Mouse (Mus musculus): ENCODE data around the gene Tbc1d2.
A peak's percentile ranks its signal among the peaks of the same experiment; 100 is the strongest.

Tbc1d2 gene

DNA sequence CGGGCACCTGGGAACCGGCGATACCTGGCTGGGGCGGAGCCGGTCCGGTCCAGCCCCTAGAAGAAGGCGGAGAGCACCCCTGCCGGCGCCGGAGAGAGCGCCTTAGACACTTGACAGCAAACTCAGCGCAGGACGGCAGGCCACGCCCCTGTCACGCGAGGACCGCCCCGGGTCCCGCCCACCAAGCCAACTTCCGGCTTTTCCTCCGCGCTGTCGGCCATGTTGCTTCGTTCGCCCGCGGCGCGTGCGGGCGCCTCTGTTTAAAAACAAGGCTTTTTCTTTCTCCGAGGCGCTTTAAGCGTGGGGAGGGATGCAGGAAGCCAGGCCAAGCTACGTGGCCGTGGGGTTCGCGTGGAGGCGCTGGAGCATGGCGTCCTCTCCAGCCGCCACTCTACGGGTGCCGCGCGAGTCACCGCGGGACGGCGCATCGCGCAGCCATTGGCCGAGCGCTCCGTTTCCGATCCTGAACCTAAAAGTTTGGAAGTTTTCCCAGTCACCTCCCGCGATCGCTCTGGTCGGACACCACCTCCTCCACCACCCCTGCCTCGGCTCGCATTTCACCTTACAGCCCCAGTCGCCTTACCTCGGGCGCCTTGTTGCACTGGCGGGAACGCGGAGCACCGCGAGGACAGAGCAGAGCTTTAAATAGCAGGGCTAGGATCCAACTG is at the start of gene Tbc1d2:
Tbc1d2 (minus strand) TSS at position 124 of the 668 bp plus-strand sequence.
- peak; percentile 94 for DNase-seq

DNA sequence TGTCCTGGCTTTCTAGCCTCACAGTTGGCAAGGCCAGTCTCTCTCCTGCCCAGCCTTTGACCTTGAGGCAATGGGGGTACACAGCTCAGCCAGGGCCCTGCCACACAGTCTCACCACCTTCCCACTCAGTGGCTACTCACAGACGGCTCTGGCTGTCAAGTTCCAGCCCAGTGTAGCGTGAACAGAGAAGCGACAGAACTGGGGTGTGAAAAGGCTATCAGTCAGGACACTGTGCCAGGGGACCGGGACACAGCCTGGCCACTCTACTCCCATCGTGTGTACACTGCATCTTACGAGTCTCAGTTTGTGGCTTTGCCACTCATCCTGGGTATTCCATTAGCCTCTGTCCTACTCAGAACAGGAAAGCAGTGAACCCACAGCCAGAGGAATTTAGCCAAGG is 46.5 kb upstream of the Tbc1d2 start:
- no peak for DNase-seq

DNA sequence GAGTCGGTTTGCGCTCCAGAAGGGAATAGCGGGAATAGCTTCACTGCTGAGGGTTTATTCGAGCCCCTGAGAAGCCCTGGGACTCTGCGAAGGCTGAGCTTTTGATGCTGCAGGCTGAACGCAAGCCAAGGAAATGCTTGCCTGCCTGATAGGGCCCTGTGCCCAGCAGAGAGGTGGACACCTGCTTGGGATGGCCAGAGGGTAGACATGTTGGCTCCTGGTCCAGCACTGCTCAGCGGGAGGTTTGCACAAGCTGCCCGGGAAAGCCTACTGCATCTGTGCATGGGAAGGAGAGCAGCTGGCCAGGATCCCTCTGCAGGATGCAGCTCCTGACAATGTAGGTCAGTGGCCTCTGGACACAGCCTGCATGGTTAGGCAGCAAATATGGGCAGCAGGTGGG is 40.6 kb upstream of the Tbc1d2 start:
- DNase-seq, result no peak

DNA sequence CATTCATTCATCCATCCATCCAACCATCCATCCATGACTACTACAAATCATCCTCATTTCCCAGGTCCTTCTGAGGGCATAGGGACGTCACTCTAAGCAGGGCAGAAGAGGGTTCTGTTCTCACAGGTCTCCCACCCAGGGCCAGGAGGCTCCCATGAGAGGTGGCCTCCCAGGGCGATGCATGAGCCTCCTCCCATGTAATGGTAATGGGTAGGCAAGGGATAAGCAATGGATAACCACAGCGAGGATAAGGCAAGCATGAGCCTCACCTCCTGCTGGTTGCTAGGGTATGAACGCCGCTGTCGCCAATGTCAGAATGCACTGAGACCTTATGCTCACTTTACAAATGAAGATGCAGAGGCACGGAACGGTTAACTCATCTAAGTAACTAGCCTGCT is 40.0 kb upstream of the Tbc1d2 start:
- no peak for DNase-seq

DNA sequence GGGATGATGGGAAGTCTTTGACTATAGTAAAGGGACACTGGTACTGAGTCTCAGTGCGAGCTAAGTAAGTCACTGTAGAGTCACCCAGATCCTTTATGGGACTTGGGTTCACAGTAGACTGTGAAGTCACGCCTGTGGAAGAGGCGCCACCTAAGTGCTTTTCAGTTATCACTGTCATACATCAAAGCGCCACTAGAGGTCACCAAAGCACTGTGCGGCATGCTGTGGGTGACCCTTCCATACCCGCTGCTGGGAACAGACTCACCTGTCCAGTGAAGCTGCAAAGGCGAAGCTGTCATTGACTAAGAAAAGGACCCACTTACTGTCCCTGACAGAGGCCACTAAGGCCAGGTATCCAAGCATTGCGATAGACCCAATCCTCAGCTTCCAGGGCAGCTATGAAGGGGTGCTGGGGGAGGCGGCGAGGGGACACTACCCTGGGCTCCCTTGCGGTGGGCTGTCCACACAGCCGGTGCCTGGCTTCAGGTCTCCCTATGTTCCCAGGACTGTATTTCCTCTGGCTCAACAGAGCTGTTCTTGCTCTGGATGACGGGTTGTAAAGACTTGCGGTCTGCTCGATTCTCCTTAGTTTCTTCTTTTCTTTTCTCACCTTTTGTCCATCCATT is 39.5 kb upstream of the Tbc1d2 start:
- peak; percentile 78 for DNase-seq

DNA sequence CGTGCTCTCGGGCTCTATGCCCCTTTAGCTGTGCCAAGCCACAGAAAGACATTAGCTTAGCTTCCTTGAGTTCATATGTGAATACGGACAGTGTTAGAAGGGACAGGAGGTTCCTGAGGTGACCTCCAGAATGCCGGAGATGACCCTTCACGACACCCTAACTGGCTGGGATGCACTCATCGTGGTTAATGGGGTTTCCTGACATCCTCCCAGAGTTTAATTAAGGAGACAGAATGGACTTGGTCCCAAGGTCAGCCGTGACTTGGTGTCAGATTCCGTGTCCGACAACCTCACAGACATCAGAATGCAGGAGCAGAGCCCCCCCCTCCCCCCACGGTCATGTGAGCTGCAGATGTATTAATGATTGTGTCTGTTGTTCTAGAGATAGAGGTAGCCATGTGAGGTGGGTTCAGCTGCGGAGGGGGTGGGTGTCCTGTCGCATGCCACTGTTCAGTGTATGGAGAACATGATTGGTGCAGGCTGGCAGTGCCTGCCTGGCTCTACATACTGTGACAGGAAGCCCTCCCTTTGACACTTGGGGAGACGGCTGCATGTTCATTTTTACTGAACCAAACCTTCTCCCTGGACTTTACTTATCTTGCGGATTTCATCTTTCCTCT is 38.3 kb upstream of the Tbc1d2 start:
- no peak for DNase-seq

DNA sequence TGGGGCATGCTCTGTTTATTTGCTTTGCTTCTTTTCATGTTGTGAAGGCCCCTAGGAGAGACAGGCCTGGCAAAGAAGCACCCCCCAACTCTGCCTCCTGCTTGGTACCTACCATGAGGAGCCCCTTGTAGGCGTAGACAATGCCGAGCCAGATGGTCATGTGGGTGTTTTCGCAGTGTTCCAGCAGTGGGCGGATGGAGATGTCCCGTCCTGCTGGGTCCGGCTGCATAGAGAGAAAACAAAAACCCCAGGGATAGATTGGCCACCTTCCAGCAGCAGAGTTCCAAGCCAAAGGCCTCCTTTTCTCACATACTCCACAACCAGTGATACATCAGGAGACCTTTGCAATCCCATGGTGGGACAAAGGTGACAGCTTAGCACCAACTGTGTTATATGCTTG is 34.2 kb upstream of the Tbc1d2 start:
- no peak for DNase-seq

DNA sequence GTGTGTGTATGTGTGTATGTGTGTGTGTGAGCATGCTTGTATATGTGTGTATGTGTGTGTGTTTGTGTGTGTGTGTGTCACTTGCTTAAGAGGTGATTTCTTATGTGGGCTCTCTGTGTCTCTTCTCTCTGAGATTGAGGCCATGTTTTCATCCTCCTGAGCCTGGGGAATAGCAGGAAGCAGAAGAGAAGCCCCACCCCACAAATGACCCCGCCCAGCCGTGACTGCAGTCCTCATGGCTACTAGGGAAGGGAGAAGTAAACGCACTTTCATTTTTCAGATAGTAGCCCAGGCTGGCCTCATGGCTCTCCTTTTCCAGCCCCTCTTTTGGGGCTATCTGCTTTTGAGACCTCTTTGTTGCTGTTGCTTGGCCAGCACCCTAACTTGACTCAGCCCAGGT is 26.6 kb upstream of the Tbc1d2 start:
- no peak for DNase-seq

DNA sequence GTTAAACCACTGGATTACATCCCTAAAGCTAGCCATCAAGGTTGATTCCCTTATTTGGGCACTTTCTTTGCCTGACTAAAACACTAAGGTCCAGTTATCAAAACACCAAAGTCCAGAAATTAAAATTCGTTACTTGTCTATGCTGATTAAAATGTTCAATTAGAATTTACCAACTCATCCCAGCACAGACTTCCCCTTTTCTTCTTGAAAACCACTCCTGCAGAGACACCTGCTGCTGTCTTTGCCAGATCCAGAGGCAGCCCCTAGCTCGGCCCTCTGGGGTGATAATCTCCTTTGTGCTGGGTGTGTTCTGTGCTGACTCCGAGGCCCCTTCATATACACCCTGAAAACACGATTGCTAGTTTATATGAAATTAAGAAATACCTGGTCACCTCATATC is 26.0 kb upstream of the Tbc1d2 start:
- no peak for DNase-seq

DNA sequence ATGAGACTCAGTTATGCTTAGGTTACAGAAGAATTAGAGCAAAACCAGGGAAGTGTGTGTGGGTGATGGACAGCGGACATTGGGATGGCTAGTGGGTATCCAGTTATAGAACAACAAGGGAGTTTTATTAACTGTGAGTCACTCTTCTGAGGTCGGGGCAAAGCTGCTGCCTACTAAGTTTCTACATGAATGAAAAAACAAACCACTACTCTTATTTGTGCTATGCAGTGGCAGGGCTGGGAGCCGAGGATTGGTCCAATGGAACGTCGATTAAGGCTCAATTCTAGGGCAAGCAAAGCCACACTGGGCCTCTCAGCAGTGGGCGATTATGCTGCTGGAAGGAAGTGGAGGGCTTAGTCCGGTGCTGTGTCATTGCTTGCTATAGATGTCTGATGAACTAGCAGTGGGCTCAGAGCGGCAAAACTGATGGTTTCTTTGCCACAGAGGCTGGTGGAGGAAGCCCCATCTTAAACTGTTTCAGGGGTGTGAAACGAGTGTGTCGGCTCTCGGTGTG is 25.3 kb upstream of the Tbc1d2 start:
- DNase-seq, result no peak

DNA sequence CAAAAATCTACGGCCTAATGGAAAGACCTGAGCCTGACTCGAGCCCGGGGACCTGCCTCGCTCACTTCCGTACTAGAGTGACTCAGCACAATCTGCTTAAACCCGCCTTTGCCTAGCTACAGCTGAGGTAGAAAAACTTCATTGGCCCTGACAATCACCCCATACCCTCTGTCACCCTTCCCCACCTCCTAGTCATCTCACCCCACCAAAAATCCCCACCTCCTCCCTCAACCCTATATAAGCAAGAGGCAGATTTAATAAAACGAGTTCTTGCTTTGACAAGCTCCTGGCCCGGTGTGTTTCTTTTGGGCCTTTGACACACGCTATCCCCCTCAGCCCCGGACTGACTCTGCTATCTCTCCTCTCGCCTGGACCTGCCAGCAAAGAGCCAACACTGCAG is 18.6 kb upstream of the Tbc1d2 start:
- DNase-seq, result no peak

DNA sequence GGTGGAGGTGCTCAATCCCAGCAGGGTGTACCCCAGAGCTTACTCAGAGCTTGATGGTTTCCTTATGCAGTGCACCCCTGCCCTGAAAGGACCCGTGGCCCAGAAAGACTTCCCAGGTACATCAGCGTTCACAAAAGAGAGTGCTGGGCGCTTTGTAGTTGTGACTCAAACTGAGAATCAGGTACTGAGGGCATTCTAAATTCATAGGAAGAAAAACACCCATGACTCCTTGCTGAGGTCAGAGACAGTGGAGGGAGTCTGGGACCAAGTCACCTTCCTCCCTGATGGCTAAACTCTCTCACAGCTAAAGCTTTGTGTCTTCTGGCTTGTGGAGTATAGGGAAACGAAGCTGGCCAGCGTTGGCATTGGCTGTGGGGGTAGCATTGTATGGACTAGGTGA is 16.4 kb upstream of the Tbc1d2 start:
- DNase-seq, result no peak

DNA sequence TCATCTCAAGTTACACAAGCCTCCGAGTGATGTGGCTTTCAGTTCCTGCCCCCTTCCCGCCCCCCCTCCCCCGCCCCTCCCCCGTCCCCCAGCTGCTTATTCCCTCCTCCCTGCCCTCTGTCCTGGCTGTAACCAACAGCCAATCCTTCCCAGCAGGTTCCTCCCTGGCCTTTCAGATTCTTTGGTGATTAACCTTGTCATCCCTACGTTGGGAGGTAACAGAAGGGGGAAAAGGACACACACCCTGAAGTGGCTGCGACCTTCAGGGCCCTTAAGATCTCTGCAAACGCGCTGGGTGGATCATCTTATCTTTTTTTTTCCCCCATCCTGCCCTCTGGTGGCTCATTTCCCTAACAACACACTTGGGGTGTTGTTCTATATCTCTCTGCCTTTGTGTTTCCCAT is 15.4 kb upstream of the Tbc1d2 start:
- DNase-seq, result peak; percentile 72

DNA sequence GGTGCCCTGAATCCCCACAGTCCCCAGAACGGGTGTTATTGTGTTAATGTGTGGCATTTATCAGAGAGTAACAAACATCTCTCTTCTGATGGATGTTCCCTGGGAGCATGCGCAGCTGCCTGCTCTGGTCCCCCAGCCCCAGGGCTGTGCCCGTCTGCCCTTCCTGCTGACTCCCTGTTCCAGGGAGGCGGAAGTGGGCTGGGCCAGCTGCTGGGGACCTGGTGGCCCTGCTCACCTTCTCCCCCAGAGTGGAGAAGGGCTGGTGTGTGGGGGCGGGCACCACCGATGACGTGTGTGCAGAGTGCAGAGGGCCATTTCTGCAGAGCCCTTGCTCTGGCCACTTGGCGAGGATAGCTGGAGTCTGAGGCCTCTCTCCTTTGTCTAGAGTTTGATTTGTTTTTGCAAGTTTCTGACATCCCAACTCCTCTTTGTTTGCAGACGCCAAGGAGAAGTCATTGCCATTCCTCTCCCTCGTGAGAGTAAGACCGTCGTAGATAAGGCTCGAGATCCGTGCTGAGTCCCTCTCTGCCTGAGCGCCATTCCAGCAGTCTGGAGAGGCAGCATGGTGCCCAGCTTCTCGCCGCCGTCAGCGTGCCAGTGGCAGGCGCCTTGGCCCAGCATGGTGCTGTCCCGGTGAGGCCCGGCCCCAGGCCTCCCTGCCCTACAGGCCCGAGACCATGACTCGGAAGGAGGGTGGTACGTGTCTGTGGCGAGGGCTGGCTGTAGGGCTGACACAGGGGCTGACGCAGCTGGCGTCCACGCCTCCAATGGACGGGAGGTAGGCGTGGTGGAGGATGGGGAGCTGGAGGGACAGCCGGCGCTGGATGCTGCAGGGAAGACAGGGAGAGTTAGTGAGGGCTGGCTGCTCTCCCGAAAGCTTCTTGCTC is 14.4 kb upstream of the Tbc1d2 start:
- peak; percentile 88 for DNase-seq

DNA sequence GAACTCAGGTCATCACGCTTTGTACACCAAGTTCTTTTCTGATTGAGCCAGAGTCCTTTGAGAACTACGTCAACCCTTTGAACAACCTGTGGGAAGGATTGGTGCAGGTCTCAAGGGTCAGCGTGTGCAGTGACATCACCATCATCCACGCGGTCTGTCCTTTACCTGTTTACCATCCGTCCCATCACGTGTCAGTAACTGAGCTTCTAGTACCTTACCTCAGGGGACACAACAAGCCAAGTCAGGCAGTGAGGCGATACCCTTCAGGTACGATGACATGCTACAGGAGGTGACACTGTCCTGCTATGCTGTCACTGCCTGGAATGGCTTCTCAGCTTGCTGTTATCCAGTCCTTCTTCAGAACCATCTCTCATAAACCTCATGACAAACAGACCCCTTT is 11.4 kb upstream of the Tbc1d2 start:
- no peak for DNase-seq

DNA sequence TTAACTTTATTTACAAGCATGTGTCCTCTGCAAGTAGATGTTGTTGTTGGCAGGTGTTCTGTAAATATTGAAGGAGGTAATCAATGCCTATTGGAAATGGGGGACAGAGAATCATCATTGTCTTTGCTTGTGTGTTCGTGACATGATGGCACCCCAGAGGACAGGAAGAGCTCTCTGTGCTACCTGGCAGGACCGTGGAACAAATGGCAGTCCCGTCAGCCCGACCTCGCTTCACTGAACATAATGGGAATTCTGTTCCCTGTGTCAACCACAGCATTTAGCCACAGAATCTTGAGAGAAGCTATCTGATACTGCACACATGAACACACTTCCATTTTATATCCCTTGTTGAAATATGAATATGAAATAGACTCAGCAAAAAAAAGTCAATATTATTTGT is 8.9 kb upstream of the Tbc1d2 start:
- DNase-seq, result no peak

DNA sequence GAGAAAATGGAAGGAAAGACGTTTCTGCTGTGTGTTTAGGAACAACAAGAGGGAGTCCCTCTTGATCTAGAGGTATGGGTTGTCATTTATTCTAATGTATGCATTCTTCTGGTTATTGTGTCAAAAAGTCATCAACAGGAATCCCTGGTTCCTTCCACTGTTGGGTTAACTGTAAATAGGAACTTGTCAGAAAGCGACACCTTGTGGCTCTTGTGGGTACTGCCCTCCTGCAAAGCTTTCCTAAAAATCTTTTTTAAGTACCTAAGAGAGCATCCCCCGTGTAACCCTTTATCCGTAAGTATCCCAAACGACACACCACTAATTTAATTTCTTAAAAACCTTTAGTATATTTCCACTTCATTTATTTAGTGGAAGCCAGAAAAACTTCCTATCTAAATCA is 7.1 kb upstream of the Tbc1d2 start:
- DNase-seq, result peak; percentile 81

DNA sequence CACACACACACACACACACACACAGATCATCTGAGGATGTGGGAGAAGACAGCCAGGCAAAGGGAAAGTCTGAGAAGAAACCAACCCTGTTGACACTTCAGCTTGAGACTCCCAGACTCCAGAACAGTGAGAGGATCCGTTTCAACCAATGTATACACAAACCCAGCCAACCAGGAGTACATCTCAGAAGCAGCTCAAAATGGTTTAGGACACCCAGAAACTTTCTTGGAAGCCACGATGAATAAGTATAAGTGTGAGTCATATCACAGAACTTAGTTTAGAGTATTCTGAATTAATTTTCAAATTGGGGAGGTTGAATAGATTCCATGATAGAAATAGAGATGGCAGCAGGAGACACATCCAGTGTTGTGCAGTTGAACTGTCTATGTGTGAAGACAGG is 5.9 kb upstream of the Tbc1d2 start:
- no peak for DNase-seq

DNA sequence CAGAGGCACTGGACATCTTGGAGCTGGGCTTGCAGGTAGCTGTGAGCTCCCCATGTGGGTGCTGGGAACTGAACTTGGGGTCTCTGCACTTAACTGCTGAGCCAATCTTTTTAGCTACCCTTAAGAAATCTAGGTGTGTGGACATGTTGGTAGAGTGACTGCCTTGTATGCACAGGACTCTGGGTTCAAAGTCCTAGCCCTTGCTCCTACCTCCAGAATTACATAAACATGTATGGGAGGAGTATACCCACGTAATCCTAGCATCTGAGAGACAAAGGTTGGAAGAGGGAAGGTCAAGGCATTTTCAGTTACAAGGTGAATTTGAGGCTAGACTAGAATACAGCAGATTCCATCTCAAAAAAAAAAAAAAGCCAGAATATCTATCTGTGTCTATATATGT is 5.3 kb upstream of the Tbc1d2 start:
- no peak for DNase-seq

DNA sequence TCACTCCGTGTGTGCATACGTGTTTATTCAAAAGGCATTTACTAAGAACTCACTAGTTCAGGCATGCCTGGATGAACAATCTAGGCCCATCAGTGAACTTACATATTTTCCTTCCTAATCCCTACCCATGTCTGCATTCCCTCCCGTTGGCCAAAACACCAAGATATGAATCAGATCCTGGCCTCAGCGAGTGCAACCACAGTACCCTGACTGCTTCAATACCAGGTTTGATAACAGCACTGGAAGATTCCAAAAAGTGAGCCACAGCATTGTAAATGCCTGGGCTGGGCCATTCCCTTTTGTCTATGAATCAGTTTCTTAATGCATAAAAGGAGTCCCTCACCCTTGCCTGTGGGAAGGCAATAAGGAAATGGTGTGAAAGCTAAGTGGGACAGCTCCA is 848 bp downstream of the Tbc1d2 start:
- no peak for DNase-seq

DNA sequence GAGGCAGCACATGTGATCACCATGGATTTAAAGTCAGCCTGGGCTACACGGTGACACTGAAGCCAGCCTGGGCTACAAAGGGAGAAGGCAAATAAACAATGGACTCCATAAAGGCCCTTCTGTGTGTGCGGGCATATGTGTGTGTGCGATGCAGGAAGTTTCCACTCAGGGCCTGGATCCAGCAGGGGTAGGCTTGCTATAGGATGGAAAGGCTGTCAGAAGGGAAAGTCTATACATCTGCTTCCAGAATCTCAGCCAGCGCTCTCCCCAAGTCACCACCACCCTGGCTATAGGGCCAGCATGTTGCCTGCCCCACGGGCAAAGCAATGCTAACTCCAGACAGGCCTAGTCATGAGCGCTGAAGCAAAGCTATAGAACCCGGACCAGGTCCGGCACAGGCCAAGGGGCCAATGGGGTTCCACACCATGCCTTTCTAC is 6.3 kb downstream of the Tbc1d2 start:
- no peak for DNase-seq

DNA sequence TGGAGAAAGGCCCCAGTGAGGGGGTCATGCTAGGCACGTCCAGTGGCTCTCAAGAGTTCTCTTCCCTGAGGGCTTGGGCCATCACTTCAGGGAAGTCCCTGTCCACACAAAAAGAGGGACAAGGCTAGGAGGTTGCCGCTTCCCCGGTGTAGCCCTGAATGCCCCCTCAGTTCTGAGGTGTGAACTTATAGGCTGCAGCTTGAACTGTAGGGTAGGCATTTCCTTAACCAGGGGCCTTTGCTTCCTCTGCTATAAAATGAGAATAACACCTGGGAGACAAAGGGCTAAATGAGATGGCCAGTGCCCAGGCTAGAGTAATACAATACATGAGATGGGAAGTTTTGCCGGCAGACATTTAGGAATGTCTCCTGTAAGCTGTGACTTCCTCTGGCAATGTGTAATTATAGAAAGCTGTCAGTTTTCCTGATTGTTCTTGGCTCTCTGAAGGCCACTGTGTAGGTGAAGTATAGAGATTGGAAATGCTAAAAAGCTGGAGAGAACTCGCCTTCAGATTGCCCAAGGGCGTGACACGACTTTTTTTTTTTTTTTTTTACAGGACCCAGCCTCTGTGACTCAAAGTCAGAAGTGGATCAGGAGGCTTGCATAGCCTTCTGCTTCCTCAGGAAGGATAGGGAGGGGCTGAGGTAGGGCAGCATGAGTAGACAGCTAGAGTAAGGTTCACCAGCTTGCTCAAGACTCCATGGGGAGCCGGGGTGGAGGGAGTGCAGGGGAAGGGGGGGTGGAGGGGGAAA is 6.9 kb downstream of the Tbc1d2 start:
- DNase-seq, result no peak

DNA sequence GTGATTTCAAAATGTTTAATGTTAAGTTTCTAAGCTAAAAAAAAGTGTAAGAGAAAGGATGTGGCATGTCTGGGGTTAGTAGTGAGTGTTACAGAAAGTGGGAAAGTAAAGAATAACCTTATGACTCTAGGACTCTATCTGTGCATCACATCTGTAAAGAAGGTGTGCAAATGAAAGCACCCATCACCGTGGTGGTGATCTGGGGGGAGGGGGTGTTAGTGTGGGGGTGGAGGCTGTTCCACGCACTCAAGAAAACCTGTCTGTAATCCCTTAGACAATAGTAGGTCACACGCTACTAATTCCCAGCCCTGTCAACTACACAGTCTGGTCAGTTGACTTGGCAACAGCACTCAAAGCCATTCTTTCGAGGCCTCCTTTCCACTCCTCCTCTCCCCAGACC is 8.7 kb downstream of the Tbc1d2 start:
- DNase-seq, result no peak

Measured in embryo, embryonic 11 days (tissue).